Mouse (Mus musculus) left cerebral cortex, adult 9 months (tissue): Measurements from ENCODE around the gene Dguok.

Experiments
- DNase-seq, 2 experiments: peaks; one replicate each; pipeline ENCODE4 v3.0.0; 2022; ENCODE audit warnings: low spot score in 2 of 2

Dguok gene

DNA sequence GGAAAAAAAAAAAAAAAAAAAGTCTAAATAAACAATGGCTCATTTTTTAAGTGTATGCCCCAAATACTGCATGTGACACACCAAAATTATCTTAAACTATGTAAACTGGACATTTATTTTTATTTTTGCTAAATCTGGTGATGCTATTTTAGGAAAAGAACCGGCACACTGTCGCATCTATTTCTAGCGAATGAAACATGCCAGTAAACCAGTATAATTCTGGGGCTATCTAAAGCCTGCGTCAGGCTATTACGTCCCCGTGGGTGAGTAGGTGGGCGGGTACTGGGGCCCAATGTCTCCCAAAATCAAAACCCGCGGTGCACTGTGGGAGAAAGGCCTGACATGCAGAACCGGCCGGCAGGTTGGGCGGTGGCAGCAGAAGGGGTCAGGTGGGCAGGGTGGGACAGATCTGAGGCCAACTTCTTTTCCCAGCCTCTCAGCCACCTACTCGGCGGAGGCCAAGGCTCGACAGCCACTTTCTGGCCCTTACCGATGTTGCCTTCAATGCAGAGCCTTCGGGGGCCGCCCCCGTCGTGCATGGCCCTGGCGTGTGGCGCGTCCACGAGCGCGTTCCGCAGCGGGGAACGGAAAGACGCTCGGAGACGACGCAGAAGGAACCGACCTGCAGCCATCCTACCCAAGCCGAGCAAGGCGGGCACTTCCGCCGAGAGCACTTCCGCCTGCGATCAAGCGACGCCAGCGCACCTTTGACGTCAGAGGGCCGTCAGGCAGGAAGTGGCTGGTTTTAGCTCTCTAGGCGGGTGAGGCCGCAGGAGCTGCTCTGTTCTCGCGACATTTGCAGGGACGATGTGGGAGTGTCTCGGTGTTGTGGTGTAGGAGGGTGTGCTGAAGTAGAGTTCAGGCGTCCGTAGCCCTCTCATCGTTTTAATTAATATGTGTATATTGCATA is at the start of gene Dguok:
TSS of gene Dguok (minus strand) at position 712 of the 910 bp plus-strand sequence.
- DNase-seq = peak; percentile 98

DNA sequence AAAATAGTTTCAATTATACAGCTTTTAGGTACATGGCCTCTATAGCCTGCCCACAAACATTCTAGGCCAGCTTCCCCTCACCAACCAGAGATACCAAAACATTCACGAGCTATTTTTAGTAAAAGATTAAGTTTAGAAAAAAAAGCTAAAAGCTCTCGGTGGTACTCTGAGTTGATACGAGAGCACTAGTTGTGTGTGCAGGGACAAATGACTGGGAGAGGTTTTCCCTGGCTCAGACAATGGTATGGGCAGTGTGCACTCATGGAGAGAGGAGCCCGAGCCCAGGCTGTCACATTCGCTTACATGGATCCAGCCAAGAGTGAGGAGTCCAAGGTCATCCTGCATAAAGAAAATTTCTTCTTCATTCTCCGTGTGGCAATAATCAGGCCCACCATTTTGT is 49.2 kb upstream of the Dguok start:
- no peak for DNase-seq

DNA sequence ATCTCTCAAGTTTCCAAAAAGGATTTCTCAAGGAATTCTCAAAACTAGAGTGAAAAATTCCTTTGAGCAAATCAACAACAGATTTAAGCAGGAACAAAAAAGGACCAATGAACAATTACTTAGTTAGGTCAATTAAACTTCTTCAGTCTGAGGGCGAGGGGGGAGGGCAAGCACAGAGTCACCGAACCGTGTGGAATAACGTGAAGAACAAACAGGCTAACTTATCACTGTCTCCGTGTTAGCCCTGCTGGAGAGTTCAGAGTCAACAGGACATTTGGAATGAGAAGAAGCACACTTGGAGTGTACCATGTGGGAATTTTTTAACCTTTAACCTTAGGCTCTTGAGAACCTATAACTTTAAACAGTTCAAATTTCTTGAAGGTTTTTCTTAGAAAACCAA is 41.6 kb upstream of the Dguok start:
- no peak for DNase-seq

DNA sequence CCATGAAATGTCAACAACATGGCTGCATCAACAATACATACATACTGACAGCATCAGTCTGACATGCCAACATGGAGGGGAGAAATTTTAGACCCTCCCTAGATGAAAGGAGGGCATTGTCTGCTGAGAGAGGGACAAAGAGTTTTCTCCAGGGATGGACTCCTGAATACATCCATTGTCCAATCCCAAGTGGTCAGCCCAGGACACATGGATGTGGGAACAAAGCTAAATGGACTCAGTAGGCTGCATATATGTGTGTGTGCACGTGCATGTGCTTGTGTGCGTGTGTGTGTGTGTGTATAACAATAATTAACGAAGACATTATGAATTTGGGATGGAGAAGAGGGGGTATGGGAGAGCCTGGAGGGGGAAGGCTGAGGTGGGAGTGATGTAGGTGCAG is 39.0 kb upstream of the Dguok start:
- DNase-seq = peak; percentile 19 to 37

DNA sequence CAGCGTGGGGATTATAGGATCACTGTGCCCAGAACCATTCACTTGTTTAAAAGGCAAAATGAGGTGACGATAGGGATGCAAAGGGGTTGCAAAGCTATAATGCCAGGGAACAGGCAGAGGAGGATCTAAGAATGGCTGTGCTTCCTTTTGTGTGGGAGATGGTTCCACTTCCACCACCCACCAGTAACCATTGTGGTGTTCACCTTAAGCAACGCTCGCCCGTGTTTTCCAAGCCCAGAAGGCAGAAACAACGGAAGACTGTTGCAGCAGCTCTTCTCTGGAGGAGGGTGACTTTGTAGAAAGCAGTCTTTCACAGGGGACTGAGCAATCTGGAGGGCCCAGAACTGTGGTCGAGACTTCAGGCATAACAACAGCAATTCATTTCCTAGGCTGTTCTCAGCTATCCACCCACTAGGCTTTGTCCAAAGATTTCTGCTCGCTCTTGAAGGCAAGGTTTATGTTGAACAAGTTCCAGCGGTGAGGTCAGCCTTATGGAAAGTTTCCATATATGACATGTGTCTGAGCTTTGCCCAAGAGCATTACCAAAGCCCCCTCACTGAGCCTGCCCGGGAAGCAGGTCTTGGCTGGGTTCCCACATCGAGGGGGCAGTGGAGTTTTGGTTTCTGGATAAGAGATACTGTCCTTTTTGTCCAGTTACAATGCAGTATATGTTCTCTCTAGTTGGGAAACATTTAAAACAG is 35.1 kb upstream of the Dguok start:
- peak in 1 of 2 experiments; percentile 53 for DNase-seq

DNA sequence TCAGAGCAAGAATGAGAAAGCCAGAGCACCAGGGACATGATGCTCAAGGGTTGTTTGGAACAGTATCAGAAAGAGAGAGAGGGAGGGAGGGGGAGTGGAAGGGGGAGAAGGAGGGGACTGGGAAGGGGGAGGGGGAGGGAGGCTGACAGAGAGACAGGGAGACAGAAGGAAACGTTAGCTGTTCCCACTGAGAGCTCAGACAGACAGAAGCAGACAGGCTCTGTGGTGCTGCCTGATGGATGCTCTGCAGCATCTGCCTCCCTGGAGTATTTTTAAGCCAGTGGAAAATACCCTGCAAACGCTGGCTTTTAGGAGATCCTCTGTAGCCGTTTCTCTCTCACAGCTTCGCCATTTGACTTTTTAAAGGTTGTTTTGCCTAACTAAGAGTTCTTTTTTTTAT is 33.2 kb upstream of the Dguok start:
- DNase-seq = peak in 1 of 2 experiments; percentile 28

DNA sequence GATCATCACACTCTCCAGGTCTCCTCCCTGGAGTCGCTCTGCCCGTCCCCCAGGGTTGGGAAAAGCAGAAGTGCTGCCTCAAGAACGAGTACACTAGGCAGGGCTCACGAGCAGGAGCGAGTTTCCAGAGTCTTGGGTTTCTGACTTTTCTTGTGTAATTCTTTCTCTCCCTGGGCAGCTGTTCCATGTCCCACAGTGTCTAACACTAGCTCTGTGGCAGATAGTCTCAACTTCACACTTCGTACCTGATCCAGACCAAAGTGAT is 30.0 kb upstream of the Dguok start:
- no peak for DNase-seq

DNA sequence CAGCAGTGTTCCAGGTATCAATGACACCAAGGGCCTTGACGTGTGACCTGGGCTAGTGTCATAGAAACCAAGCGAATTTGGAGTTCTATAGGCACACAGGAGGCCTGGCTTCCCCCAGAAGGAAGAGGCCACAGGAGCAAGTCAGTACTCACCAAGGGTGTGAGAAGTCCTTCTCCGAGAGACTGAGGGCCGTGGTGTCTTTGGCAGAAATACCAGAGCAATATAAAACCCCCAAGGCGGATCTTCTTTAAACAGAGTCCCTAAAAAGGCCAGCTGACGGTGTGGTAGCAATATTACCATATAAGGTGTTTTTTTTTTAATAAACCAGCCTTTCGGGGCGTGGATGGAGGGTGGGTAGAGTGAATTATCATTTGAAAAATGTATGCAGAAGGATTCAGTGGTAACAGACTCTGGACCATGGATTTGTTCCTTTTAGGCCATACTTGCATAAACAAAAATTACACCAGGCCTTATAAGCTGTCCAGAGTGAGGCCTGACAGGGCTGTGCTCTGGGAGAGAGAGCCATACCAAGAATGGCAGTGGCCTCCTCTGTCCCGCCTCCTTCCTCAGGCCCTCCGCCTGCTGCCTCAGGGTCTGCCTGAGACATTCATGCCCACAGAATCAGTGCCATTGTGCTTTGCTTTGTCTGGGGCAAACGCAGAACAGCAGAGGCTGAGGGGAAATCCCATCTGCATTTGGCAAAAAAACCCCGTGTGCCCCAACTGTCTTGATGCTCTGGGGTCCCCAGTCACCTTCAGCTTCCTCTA is 29.4 kb upstream of the Dguok start, which contains the start of gene Actg2:
TSS of gene Actg2 (minus strand) at position 238 of the 767 bp plus-strand sequence.
- DNase-seq = no peak

DNA sequence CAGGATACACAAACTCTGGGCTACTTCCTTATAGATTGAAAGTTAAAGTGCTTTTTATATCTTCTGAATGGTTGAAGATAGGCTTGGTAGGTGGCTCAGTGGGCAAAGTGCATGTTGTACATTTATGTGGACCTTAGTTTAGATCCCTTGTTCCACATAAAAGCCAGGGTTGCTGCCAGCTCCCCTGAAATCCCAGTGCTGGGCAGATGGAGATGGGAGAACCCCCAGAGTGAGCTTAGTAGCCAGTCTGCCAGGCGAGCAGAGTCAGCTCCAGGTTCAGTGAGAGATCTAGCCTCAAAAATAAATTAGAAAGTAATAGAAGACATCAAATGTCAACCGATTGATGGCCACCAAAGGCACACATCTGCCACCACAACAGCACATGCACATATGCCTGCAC is 25.8 kb upstream of the Dguok start:
- DNase-seq = no peak

DNA sequence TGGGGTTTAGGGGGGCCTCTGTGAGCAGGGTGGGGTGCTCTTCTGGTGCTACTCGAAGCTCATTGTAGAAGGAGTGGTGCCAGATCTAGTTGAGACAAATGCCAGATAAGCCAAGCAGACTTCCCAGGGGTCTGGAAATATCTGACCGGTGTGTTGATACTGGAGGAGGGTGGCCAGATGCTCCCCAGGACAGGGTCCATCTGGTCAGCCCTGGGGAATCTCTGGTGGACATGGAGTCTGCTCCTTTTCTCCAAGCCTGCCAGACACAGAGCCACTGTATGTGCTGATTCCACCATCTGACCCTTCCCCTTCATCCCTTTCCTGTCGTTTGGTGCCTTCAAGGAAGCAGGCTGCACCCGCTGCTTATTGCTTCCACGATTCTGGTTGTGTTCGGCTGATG is 16.4 kb upstream of the Dguok start:
- no peak for DNase-seq

DNA sequence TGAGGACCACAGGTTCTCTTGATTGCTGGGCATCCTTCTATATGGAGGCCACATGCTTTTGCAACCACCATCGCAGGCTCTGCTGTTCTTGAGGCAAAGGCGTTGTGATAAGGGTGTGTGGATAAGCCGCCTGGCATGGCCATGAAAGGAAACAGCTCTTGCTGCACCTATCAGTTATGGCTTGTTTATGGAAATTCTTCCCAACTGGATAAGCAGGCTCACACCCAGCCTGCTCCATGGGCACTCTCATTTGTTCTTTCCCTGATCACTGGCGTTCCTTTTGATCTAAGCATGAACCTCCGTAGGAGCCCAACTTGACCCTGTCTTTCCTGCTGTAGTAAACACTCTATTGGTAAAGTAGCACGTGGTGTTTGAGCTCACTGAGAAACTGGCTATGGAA is 15.0 kb upstream of the Dguok start:
- DNase-seq = no peak

DNA sequence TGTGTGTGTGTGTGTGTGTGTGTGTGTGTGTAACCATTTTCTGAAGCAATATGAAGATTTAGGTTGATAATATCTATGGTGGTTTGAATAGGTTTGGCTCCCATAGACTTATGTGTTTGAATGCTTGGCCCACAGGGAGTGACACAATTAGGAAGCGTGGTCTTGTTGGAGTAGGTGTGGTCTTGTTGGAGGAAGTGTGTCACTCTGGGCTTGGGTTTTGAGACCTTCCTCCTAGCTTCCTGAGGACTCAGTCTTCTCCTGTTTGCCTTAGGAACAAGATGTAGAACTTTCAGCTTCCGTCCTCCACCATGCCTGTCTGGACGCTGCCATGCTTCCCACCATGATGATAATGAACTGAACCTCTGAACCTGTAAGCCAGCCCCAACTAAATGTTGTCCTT is 11.9 kb upstream of the Dguok start:
- no peak for DNase-seq

DNA sequence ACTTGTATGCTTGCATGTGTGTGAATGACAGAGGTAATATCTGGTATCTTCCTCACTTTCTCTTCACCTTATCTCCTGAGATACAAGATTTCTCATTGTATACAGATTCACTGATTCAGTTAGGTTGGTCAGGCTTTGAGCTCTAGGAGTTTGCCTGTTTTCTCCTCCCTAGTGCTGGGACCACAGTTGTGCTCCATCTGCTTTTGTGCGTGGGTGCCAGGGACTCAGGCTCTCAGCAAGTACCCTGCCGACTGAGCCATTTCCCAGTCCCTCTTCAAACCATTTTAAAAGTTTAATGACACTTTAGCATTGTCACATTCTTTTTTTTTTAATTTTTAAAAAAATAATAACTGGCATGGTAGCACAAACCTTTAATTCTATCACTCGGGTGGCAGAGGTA is 8.4 kb upstream of the Dguok start:
- no peak for DNase-seq

DNA sequence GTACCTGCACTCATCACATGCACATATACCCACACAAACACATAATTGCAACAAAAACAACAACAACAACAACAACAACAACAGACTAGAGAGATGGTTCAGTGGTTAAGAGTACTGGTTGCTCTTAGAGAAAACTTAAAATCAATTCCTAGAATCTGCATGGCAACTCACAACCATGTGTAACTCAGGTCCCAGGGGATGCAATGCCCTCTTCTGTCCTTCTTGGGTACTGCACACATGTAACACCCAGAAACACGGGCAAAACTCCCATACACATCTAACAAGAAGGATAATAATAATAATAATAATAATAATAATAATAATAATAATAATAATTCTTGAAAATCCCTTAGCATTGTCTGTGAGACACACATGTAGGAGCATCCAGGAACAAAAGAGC is 5.7 kb upstream of the Dguok start:
- DNase-seq = peak in 1 of 2 experiments; percentile 81

DNA sequence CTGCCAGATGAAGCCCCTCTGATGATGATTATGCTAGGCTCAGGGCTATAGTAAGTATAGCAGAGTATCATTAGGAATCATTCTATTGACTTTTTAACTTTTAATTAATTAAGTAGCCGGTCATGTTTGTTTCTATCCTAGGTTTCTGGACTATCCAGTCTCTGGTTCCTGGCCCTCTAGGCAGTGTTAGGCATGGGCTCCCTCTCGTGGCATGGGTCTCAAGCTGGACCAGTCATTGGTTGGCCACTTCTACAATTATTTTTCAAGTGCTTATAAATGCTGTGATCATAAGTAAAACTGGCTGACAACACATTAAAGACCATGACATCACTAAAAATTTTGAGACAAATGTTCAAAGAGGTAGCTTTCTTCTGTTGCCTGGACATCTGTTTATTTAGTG is 3.4 kb upstream of the Dguok start:
- DNase-seq = no peak

DNA sequence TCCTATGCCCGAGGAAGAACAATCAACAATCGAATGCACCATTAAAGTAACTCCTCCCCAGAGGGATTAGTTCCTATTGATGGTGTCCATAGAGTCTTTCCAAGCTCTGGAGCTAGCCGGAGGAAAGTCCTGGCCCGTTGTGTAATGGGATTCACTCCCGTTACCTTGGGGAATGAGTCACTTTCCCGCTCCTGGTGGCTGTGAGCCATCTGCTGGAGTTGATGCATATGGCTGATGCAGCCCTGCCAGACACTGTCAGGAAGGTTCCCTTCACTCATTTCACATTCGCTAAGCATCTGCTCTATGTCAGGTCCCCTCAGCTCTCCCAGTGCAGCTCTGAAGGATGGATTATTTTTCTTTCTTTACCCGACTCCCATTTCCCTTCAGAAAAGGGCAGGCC is 2.7 kb upstream of the Dguok start:
- DNase-seq = peak in 1 of 2 experiments; percentile 73

DNA sequence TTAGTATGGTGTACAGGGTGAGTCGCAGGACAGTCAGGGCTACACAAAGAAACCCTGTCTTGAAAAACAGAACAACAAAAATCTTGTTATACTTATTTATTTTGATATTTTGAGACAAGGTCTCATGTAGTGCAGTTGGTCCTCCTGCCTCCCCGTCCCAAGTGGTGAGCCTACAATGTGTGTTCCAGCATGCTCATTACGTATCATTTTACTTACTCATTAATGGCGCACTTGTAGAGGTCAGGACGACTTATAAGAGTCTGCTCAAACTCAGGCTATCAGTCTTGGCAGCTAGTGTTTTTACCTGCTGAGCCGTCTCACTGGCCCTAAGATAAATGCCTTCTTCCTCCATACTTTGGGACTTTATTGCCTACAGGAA is 388 bp upstream of the Dguok start:
- no peak for DNase-seq

DNA sequence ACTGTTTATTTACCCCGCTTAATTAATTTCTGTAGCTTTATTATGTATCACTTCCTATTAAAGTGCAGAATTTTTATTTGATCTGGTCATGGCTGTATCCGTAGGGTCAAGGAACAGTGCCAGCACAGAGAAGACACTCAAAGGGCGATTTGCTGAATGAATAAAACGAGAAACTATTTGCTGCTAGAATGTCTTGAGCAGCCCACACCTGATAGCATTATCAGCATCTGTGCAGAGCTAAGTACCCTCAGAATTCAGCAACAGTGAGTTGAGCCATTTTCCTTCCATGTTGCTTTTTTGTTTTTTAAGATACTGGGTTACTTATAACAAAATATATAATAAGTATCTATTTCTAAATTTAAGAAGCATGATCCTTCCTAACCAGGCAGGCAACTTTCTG is 1.2 kb downstream of the Dguok start:
- DNase-seq = no peak

DNA sequence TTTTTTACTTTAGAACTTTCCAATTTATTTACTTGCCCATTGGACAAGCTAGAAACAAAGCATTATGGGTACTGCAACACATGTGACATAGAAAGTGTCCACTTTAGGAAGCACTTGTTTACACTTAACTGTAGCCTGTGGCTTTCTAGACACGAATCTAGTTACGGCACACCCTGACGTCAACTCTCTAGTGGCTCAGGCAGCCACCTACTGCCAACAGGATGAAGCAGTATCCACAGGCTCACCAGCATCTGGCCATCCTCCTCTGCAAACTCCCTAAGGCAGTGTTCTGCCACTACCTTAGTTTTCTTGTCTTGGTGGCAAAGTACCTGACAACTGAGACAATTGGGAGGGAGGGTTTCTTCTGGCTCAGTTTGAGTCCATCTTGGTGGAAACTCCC is 3.4 kb downstream of the Dguok start:
- no peak for DNase-seq

DNA sequence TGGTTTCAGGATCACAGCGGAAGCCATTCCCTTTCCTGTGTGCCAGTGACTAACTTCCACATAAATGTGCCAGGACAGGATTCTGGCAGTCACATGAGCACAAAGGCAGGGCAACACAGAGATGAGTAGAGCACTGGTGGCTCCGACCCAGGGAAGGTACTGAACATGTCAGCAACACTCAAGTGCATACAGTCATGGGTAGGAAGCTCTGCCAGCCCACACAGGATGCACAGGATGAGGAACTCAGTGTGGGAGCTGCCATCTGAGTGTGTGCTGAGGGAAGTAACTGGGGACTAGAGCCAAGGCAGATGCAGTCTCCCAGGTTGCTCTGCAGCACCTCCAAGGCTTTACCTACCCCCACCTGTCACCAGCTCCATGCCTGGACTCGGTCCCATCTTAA is 4.1 kb downstream of the Dguok start:
- DNase-seq = peak in 1 of 2 experiments; percentile 64

DNA sequence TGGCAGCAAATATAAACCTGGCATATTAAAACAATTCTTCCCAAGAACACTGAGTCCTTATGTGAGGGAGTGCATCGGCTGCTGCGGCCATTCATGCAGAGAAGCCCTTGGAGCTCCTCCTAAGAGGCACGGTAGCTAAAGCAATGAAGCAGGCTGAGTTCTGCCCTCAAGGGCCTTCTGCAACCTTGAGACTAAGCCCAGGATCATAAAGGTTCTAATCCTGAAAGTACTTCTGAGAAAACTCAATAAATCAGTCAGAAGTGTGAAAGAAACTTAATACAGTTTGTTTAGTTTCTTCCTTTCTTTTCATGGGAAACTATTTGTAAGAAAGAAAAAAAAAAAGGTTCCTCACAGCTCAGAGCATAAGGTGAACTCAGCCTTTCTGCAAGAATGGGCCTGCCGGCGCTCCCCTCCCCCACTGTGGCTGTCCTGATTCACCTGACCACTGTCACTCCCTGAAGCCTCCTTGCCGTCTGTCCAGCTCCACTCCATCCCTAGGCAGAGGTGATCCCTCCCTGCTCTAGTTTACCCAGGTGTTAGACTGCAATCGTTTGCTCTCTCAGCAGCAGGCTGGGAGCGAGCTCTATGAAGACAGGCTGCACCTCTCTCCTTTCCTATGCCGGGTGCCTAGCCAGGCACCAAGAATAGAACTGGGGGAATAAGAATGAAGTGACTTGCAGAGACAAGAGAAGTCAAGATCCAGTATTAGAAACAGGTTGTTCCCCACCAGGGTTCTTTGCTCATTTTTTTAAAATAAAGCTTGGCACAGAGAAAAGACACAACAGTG is 5.1 kb downstream of the Dguok start:
- DNase-seq = no peak

DNA sequence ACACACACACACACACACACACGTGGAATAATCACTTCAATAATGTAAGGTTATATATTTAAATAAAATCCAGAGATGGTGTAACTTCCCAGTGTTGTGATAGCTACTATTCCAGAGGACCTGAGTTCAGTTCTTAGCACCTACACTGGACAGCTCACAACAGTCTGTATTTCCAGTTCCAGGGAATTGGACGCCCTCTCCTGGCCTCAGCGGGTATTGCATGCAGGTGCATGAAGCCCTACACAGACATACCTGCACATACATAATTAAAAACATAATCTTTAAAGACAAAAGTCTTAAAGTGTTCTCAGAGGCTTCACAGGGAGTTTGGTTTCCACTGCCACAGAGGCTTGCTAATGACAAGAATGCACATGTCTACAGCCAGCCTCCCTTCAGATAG is 6.3 kb downstream of the Dguok start:
- DNase-seq = no peak
